Mouse (Mus musculus) urinary bladder, postnatal 36 days (tissue): ENCODE data around the gene Rnf216.
A peak's percentile ranks its signal among the peaks of the same experiment; 100 is the strongest.

Experiments used
- DNase-seq, 2 experiments: peaks; one replicate each; pipeline ENCODE4 v3.0.0; 2022; ENCODE audit warnings: low spot score in 2 of 2, mixed read lengths in 1 of 2

Gene Rnf216

GRCm38 (mm10) chr5:142959576-142960556, 152.9 kb downstream of the Rnf216 start, which contains the start of gene Fscn1:
Fscn1 (plus strand) TSS chr5:142960343.
- DNase-seq: peak; percentile 83 to 88

GRCm38 (mm10) chr5:142959156-142959555, 153.6 kb downstream of the Rnf216 start:
- DNase-seq: no peak

- peak in 1 of 2 experiments; percentile 30 for DNase-seq
Observed at GRCm38 (mm10) chr5:142958464-142958863, 154.3 kb downstream of the Rnf216 start.

GRCm38 (mm10) chr5:142956956-142957703, 155.7 kb downstream of the Rnf216 start:
- DNase-seq: no peak

GRCm38 (mm10) chr5:142953641-142954040, 159.2 kb downstream of the Rnf216 start:
- DNase-seq: no peak

GRCm38 (mm10) chr5:142950405-142950804, 162.4 kb downstream of the Rnf216 start:
- DNase-seq: no peak

- DNase-seq: no peak
Observed at GRCm38 (mm10) chr5:142949580-142949979, 163.2 kb downstream of the Rnf216 start.

GRCm38 (mm10) chr5:142947460-142947859, 165.3 kb downstream of the Rnf216 start:
- DNase-seq: no peak

GRCm38 (mm10) chr5:142944979-142945682, 167.7 kb downstream of the Rnf216 start:
- DNase-seq: no peak
